18 mouse cellular contexts compared by ENCODE assay signal in the genomic region with DNA sequence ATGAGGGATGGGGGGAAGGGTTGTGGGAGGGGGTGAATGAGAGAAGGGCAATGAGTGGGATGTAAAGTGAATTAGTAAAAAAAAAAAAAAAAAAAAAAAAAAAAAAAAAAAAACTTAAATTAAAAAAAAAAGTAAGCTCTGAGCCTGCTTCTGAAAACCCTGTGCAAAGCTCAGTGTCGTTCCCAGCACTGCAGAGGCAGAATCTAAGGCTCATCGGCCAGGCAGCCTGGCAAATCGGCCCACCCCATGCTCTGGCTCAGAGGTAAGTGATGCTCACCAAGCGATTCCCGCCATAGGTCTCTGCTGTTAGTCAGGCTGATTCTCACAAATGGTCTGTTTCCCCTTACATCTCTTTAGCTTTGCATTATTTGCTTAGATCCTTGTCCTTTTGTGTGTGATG.
"Had no signal": no experiment of that assay in that cellular context is flagged by ENCODE, and none has a peak within 500 bp of the region (broad histone marks: within the 10 kb centered on the region; RNA-seq: fewer than 3 reads in every experiment).

No protein-coding gene starts in this region.

- ATAC-seq: liver, postnatal 0 days; lung, postnatal 0 days; midbrain, embryonic 15.5 days had no signal

- H3K36me3 ChIP-seq: liver, embryonic 13.5 days; liver, embryonic 15.5 days; lung, embryonic 15.5 days; midbrain, embryonic 15.5 days; neural tube, embryonic 13.5 days; stomach, embryonic 15.5 days had no signal

- H3K4me1 ChIP-seq: liver, embryonic 13.5 days; liver, embryonic 15.5 days; lung, embryonic 15.5 days; midbrain, embryonic 15.5 days had no signal

- H3K4me3 ChIP-seq: liver, embryonic 13.5 days; liver, embryonic 15.5 days; lung, embryonic 15.5 days; megakaryocyte, embryonic 14.5 days; midbrain, embryonic 12.5 days; midbrain, embryonic 15.5 days; neural tube, embryonic 13.5 days; stomach, embryonic 15.5 days had no signal

- H3K27ac ChIP-seq: liver, embryonic 13.5 days; liver, embryonic 15.5 days; lung, embryonic 15.5 days; macrophage; midbrain, embryonic 12.5 days; midbrain, embryonic 15.5 days; neural tube, embryonic 13.5 days; stomach, embryonic 15.5 days had no signal

- H3K27me3 ChIP-seq: liver, embryonic 13.5 days; liver, embryonic 15.5 days; lung, embryonic 15.5 days; midbrain, embryonic 12.5 days; midbrain, embryonic 15.5 days; neural tube, embryonic 13.5 days; stomach, embryonic 15.5 days had no signal

- DNase-seq: liver, embryonic 13.5 days; liver, postnatal 0 days; lung, adult 2 months; lung, postnatal 14 days; lung, postnatal 36 days; right cerebral cortex, postnatal 14 days; thymus, adult 18-20 months; thymus, postnatal 14 days; thymus, postnatal 36 days had no signal

- H3K9ac ChIP-seq: liver, embryonic 13.5 days; liver, embryonic 15.5 days; liver, postnatal 0 days; lung, embryonic 15.5 days; midbrain, embryonic 12.5 days; midbrain, embryonic 15.5 days; neural tube, embryonic 13.5 days; stomach, embryonic 15.5 days had no signal

- H3K9me3 ChIP-seq: liver, embryonic 13.5 days; liver, embryonic 15.5 days; lung, embryonic 15.5 days; megakaryocyte, embryonic 14.5 days; midbrain, embryonic 12.5 days; midbrain, embryonic 15.5 days; neural tube, embryonic 13.5 days; stomach, embryonic 15.5 days had no signal

- H3K4me2 ChIP-seq: liver, embryonic 13.5 days; liver, embryonic 15.5 days; lung, embryonic 15.5 days; midbrain, embryonic 12.5 days; midbrain, embryonic 15.5 days; neural tube, embryonic 13.5 days; stomach, embryonic 15.5 days had no signal
